In the genomic region with DNA sequence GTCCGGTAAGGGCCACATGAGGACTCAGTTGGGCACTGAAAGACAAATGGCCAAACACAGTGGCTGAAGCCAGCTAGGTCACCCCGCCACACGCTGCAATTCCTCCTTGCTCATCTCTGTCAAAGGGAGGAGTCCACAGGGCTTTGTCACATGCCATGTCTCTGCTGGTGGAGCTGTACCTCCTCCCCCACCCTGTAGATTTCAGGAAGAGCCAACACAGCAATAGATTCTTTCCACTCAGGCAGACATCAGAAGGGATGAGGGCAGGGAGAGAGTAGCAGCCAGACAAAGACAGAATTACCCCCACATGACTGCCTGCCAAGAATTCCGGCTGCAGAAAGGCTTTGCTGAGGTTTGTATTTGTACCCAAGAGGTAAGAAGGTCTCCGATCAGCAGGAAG, we compare ENCODE assay signal across 11 mouse cellular contexts.
DNase-seq lines count a peak whose midpoint lies in the region; ATAC-seq and TF ChIP-seq lines count a peak whose summit lies in the region.
"Had no signal": no experiment of that assay in that cellular context is flagged by ENCODE, and none has a peak within 500 bp of the region (broad histone marks: within the 10 kb centered on the region; RNA-seq: fewer than 3 reads in every experiment).

No protein-coding gene starts in this region.

- H3K27ac ChIP-seq in gastrocnemius, adult 2 months, result peak overlapping the region; percentile 93
- no peak overlapping the region for H3K27ac ChIP-seq in neural tube, embryonic 11.5 days (ENCODE audit: low read depth, low read length)
- H3K27ac ChIP-seq in neural tube, embryonic 15.5 days (replicated peaks), result no peak overlapping the region
- H3K27ac ChIP-seq in hindbrain, embryonic 11.5 days (ENCODE audit: low read depth, low read length), result no peak overlapping the region
- H3K27ac ChIP-seq: limb, embryonic 13.5 days had no signal

- WGBS in neural tube, embryonic 11.5 days, result 29% methylated on average over 5 of the region's 5 CpGs
- WGBS in neural tube, embryonic 15.5 days, result 11% methylated on average over 5 of the region's 5 CpGs
- 35% methylated on average over 5 of the region's 5 CpGs for WGBS in hindbrain, embryonic 11.5 days

- TF ChIP-seq CTCF in gastrocnemius, adult 2 months (IDR thresholded peaks at IDR 0.05), result no peak

- H3K27me3 ChIP-seq in neural tube, embryonic 11.5 days (ENCODE audit: control insufficient read depth, insufficient read depth, low read length), result no peaks in the 10 kb centered on the region
- H3K27me3 ChIP-seq in neural tube, embryonic 15.5 days (replicated peaks), result no peaks in the 10 kb centered on the region
- no peaks in the 10 kb centered on the region for H3K27me3 ChIP-seq in hindbrain, embryonic 11.5 days (ENCODE audit: control insufficient read depth, insufficient read depth, low read length)

- intact Hi-C loops in gastrocnemius, adult 2 months (cut with DNase I), result no loop called here

- H3K36me3 ChIP-seq in neural tube, embryonic 11.5 days (ENCODE audit: control insufficient read depth, insufficient read depth, low read length), result no peaks in the 10 kb centered on the region
- H3K36me3 ChIP-seq in neural tube, embryonic 15.5 days, result no peaks in the 10 kb centered on the region
- H3K36me3 ChIP-seq in hindbrain, embryonic 11.5 days (ENCODE audit: control insufficient read depth, insufficient read depth, low read length), result no peaks in the 10 kb centered on the region
- H3K36me3 ChIP-seq: limb, embryonic 13.5 days had no signal

- H3K4me3 ChIP-seq in gastrocnemius, adult 2 months, result peak overlapping the region; percentile 42
- no peak overlapping the region for H3K4me3 ChIP-seq in neural tube, embryonic 11.5 days (ENCODE audit: low read depth, low read length)
- H3K4me3 ChIP-seq in neural tube, embryonic 15.5 days (replicated peaks), result no peak overlapping the region
- H3K4me3 ChIP-seq in hindbrain, embryonic 11.5 days (ENCODE audit: low read depth, low read length), result no peak overlapping the region
- H3K4me3 ChIP-seq: limb, embryonic 13.5 days; myocyte had no signal

- ATAC-seq in neural tube, embryonic 11.5 days (ENCODE audit: insufficient read depth, low FRiP score, low TSS enrichment), result peak; percentile 53; the same call in 1 of the 2 replicates
- no peak for ATAC-seq in neural tube, embryonic 15.5 days (ENCODE audit: low FRiP score)
- peak; percentile 75; the same call in 1 of the 2 replicates for ATAC-seq in hindbrain, embryonic 11.5 days (ENCODE audit: low FRiP score)

- H3K4me1 ChIP-seq in neural tube, embryonic 11.5 days (ENCODE audit: control insufficient read depth, insufficient read depth, low read length), result 0 out of 2 replicates have a peak, but pooled peaks cover 2% of the 10 kb centered on the region
- H3K4me1 ChIP-seq in neural tube, embryonic 15.5 days, result peaks cover 7% of the 10 kb centered on the region
- 0 out of 2 replicates have a peak, but pooled peaks cover 3% of the 10 kb centered on the region for H3K4me1 ChIP-seq in hindbrain, embryonic 11.5 days (replicated peaks; ENCODE audit: control insufficient read depth, insufficient read depth, low read length)

- no peak overlapping the region for H3K4me2 ChIP-seq in neural tube, embryonic 11.5 days (ENCODE audit: low read depth)
- H3K4me2 ChIP-seq in neural tube, embryonic 15.5 days, result no peak overlapping the region
- no peak overlapping the region for H3K4me2 ChIP-seq in hindbrain, embryonic 11.5 days (replicated peaks; ENCODE audit: low read depth, low read length)
- H3K4me2 ChIP-seq: limb, embryonic 13.5 days had no signal

- peak; percentile 61 for DNase-seq in gastrocnemius, adult 2 months
- no peak for DNase-seq in gastrocnemius, postnatal 10 days
- DNase-seq in neural tube, embryonic 11.5 days (ENCODE audit: low spot score), result peak; percentile 34
- peak; percentile 27 for DNase-seq in hindbrain, embryonic 11.5 days (ENCODE audit: low spot score)
- DNase-seq in retina, embryonic 14.5 days (ENCODE audit: low spot score), result peak; percentile 84
- DNase-seq in kidney, postnatal 25 days, result no peak
- DNase-seq in adrenal gland, adult 8-10 months, result no peak
- DNase-seq: cerebellum, postnatal 36 days had no signal

- no peaks in the 10 kb centered on the region for H3K9me3 ChIP-seq in neural tube, embryonic 11.5 days (ENCODE audit: control insufficient read depth, low read length)
- H3K9me3 ChIP-seq in neural tube, embryonic 15.5 days (replicated peaks), result no peaks in the 10 kb centered on the region
- H3K9me3 ChIP-seq in hindbrain, embryonic 11.5 days (ENCODE audit: control insufficient read depth, low read length), result no peaks in the 10 kb centered on the region
- H3K9me3 ChIP-seq: limb, embryonic 13.5 days had no signal

- H3K9ac ChIP-seq in neural tube, embryonic 11.5 days (ENCODE audit: low read length), result no peak overlapping the region
- H3K9ac ChIP-seq in neural tube, embryonic 15.5 days (replicated peaks), result no peak overlapping the region
- no peak overlapping the region for H3K9ac ChIP-seq in hindbrain, embryonic 11.5 days (ENCODE audit: low read depth, low read length)
- H3K9ac ChIP-seq: limb, embryonic 13.5 days had no signal

Comparison
In these comparisons a context has a peak if more than half of its experiments do, and no peak if none do; other contexts are left out.
1. DNase-seq: peak in gastrocnemius, adult 2 months (single experiment), neural tube, embryonic 11.5 days (single experiment), hindbrain, embryonic 11.5 days (single experiment) and retina, embryonic 14.5 days (single experiment); none in gastrocnemius, postnatal 10 days (single experiment), kidney, postnatal 25 days (0 of 2) and adrenal gland, adult 8-10 months (single experiment).